Mouse (Mus musculus) forebrain, embryonic 11.5 days (tissue): ENCODE data around the gene Tulp2. TPM values are rescaled to one million over a fixed set of nuclear protein-coding genes. Genes with fewer than 3 reads are reported as not detected.

Experiments used
- ATAC-seq: fragments of 200-750 bp; cut with Nextera tagmentation; replicated peaks from 2 replicates; pipeline ENCODE4 v1.8.0; 2017; ENCODE audit warnings: moderate TSS enrichment; ENCODE audit not compliant: low FRiP score
- DNase-seq: peaks from one replicate; pipeline ENCODE4 v3.0.0-alpha.2; 2017; ENCODE audit warnings: low spot score
- H3K27ac ChIP-seq: fragments of 300-500 bp; sonication (generic); 2 replicates; pipeline ENCODE4 v1.5.1; 2014; ENCODE audit warnings: low read depth, low read length
- H3K27me3 ChIP-seq: fragments of 300-500 bp; sonication (generic); 2 replicates; pipeline ENCODE4 v1.6.1; 2014; ENCODE audit warnings: mild to moderate bottlenecking, low read length, mixed read lengths; ENCODE audit not compliant: control insufficient read depth, insufficient read depth
- H3K36me3 ChIP-seq: fragments of 300-500 bp; sonication (generic); 2 replicates; pipeline ENCODE4 v1.6.1; 2014; ENCODE audit warnings: mild to moderate bottlenecking, low read length, moderate library complexity, mixed read lengths; ENCODE audit not compliant: control insufficient read depth, insufficient read depth
- H3K4me1 ChIP-seq: fragments of 300-500 bp; sonication (generic); replicated peaks from 2 replicates; pipeline ENCODE4 v1.6.1; 2014; ENCODE audit warnings: low read length, mixed read lengths; ENCODE audit not compliant: control insufficient read depth, insufficient read depth
- H3K4me2 ChIP-seq: fragments of 300-500 bp; sonication (generic); 2 replicates; pipeline ENCODE4 v1.6.1; 2014; ENCODE audit warnings: low read depth, mild to moderate bottlenecking, low read length, moderate library complexity, mixed read lengths; ENCODE audit not compliant: severe bottlenecking
- H3K4me3 ChIP-seq: fragments of 300-500 bp; sonication (generic); 2 replicates; pipeline ENCODE4 v1.5.1; 2014; ENCODE audit warnings: low read depth, low read length
- H3K9ac ChIP-seq: fragments of 300-500 bp; sonication (generic); 2 replicates; pipeline ENCODE4 v1.6.1; 2014; ENCODE audit warnings: low read length
- H3K9me3 ChIP-seq: fragments of 300-500 bp; sonication (generic); 2 replicates; pipeline ENCODE4 v1.6.1; 2016; ENCODE audit warnings: low read length, mixed read lengths; ENCODE audit not compliant: control insufficient read depth
- WGBS: fragments of 180-500 bp; shearing (Covaris S2); extraction: QIAGEN DNeasy Blood & Tissue Kit; methylation state at CpG from one replicate; pipeline ENCODE4 v1.1.7; 2014; 5-methylcytosine and 5-hydroxymethylcytosine counted together
- polyA plus RNA-seq: library from polyadenylated mRNA; unstranded; fragments of >200 nt; fragmentation: Nextera tagmentation; extraction: Ambion mirVana; gene quantifications from 2 replicates; pipeline ENCODE4 v1.2.1, GENCODE M21; 2014

Tulp2 gene
- polyA plus RNA-seq, 1 experiment from 2014 or later, result 0.29 TPM

GRCm38 (mm10) chr7:45443526-45444420 lies 37.9 kb upstream of the Tulp2 start:
- WGBS, result 91% methylated on average over 22 of the region's 22 CpGs
- Histone ChIP-seq H3K9me3 (no peaks in the 10 kb centered on the region), H3K9ac (no peak overlapping the region), H3K27ac (no peak overlapping the region), H3K4me1 (no peaks in the 10 kb centered on the region), H3K36me3 (no peaks in the 10 kb centered on the region; the same call in 1 of the 2 replicates), H3K4me3 (no peak overlapping the region), H3K27me3 (no peaks in the 10 kb centered on the region), H3K4me2 (no peak overlapping the region)
- DNase-seq (no peak), ATAC-seq (no peak)

- Histone ChIP-seq H3K9ac (no peak overlapping the region), H3K36me3 (no peaks in the 10 kb centered on the region; the same call in 1 of the 2 replicates), H3K4me1 (no peaks in the 10 kb centered on the region), H3K4me3 (no peak overlapping the region), H3K27ac (no peak overlapping the region), H3K9me3 (no peaks in the 10 kb centered on the region), H3K4me2 (no peak overlapping the region), H3K27me3 (no peaks in the 10 kb centered on the region)
- ATAC-seq (no peak), DNase-seq (no peak)
Observed at GRCm38 (mm10) chr7:45446589-45446988, 35.1 kb upstream of the Tulp2 start.

GRCm38 (mm10) chr7:45447325-45447990 lies 34.2 kb upstream of the Tulp2 start:
- Histone ChIP-seq H3K4me2 (no peak overlapping the region), H3K27ac (no peak overlapping the region), H3K4me3 (no peak overlapping the region), H3K9me3 (no peaks in the 10 kb centered on the region), H3K27me3 (no peaks in the 10 kb centered on the region), H3K9ac (no peak overlapping the region), H3K36me3 (no peaks in the 10 kb centered on the region; the same call in 1 of the 2 replicates), H3K4me1 (no peaks in the 10 kb centered on the region)
- ATAC-seq (no peak), DNase-seq (no peak)
- WGBS, result 39% methylated on average over 11 of the region's 11 CpGs

GRCm38 (mm10) chr7:45449974-45450373 lies 31.7 kb upstream of the Tulp2 start:
- WGBS, result 93% methylated on average over 1 of the region's 1 CpGs
- ATAC-seq, result no peak

GRCm38 (mm10) chr7:45451344-45451982 lies 30.2 kb upstream of the Tulp2 start:
- Histone ChIP-seq H3K36me3 (no peaks in the 10 kb centered on the region), H3K27me3 (no peaks in the 10 kb centered on the region), H3K9me3 (no peaks in the 10 kb centered on the region), H3K27ac (no peak overlapping the region), H3K4me2 (no peak overlapping the region), H3K4me1 (no peaks in the 10 kb centered on the region), H3K9ac (no peak overlapping the region), H3K4me3 (no peak overlapping the region)
- ATAC-seq (peak; percentile 71), DNase-seq (peak; percentile 90)
- 52% methylated on average over 23 of the region's 23 CpGs for WGBS

More at GRCm38 (mm10) chr7:45449974-45450373, 31.7 kb upstream of the Tulp2 start:
- Histone ChIP-seq H3K9me3 (no peaks in the 10 kb centered on the region), H3K4me1 (no peaks in the 10 kb centered on the region), H3K4me2 (no peak overlapping the region), H3K27ac (no peak overlapping the region), H3K36me3 (no peaks in the 10 kb centered on the region), H3K9ac (no peak overlapping the region), H3K4me3 (no peak overlapping the region), H3K27me3 (no peaks in the 10 kb centered on the region)
- no peak for DNase-seq

GRCm38 (mm10) chr7:45454971-45455370 lies 26.7 kb upstream of the Tulp2 start:
- WGBS, result 84% methylated on average over 15 of the region's 15 CpGs
- no peak overlapping the region for H3K4me2 ChIP-seq
- H3K9ac ChIP-seq, result no peak overlapping the region
- no peak for ATAC-seq
- DNase-seq, result no peak
- H3K27me3 ChIP-seq, result no peaks in the 10 kb centered on the region
- no peaks in the 10 kb centered on the region for H3K9me3 ChIP-seq
- H3K27ac ChIP-seq, result no peak overlapping the region
- H3K4me3 ChIP-seq, result no peak overlapping the region
- peaks cover 3% of the 10 kb centered on the region; the same call in 1 of the 2 replicates for H3K36me3 ChIP-seq
- H3K4me1 ChIP-seq, result no peaks in the 10 kb centered on the region; the same call in 1 of the 2 replicates

GRCm38 (mm10) chr7:45455932-45456696 lies 25.6 kb upstream of the Tulp2 start:
- DNase-seq (no peak), ATAC-seq (no peak)
- Histone ChIP-seq H3K36me3 (peaks cover 3% of the 10 kb centered on the region; the same call in 1 of the 2 replicates), H3K9me3 (no peaks in the 10 kb centered on the region), H3K9ac (no peak overlapping the region), H3K4me3 (no peak overlapping the region), H3K27ac (no peak overlapping the region), H3K27me3 (no peaks in the 10 kb centered on the region), H3K4me2 (no peak overlapping the region), H3K4me1 (peaks cover 10% of the 10 kb centered on the region; the same call in 1 of the 2 replicates)
- 77% methylated on average over 13 of the region's 13 CpGs for WGBS

- H3K36me3 ChIP-seq, result peaks cover 3% of the 10 kb centered on the region; the same call in 1 of the 2 replicates
- no peak overlapping the region for H3K4me2 ChIP-seq
- H3K27ac ChIP-seq, result no peak overlapping the region
- DNase-seq (no peak), ATAC-seq (no peak)
- H3K4me1 ChIP-seq, result peaks cover 10% of the 10 kb centered on the region; the same call in 1 of the 2 replicates
- no peak overlapping the region for H3K9ac ChIP-seq
- H3K9me3 ChIP-seq, result no peaks in the 10 kb centered on the region
- no peaks in the 10 kb centered on the region for H3K27me3 ChIP-seq
- WGBS, result 70% methylated on average over 9 of the region's 9 CpGs
- H3K4me3 ChIP-seq, result no peak overlapping the region
Observed at GRCm38 (mm10) chr7:45456721-45457203, 24.9 kb upstream of the Tulp2 start.
